Mouse (Mus musculus) forebrain, embryonic 14.5 days (tissue): ENCODE measurements at regions not wholly inside any gene's neighbourhood (a gene's known extent, or its start where the extent isn't known, plus 50 kb on each side); places are given as distances from the start of the nearest gene placed in this dataset.

Source experiments
- ATAC-seq: fragments of 200-750 bp; cut with Nextera tagmentation; 2 replicates; pipeline ENCODE4 v1.8.0; 2017; ENCODE audit warnings: mild to moderate bottlenecking, moderate library complexity
- DNase-seq: peaks from one replicate; pipeline ENCODE4 v3.0.0-alpha.2; 2015; ENCODE audit warnings: low spot score
- H3K27ac ChIP-seq: fragments of 300-500 bp; sonication (generic); 2 replicates; pipeline ENCODE4 v1.5.1; 2014; ENCODE audit warnings: low read depth, mild to moderate bottlenecking, control low read depth, low read length, moderate library complexity
- H3K27me3 ChIP-seq: fragments of 300-500 bp; sonication (generic); replicated peaks from 2 replicates; pipeline ENCODE4 v1.6.1; 2014; ENCODE audit warnings: low read length, control low read depth, mixed read lengths; ENCODE audit not compliant: control insufficient read depth, insufficient read depth
- H3K36me3 ChIP-seq: fragments of 300-500 bp; sonication (generic); 2 replicates; pipeline ENCODE4 v1.6.1; 2014; ENCODE audit warnings: low read length, control low read depth; ENCODE audit not compliant: control insufficient read depth, insufficient read depth
- H3K4me1 ChIP-seq: fragments of 300-500 bp; sonication (generic); 2 replicates; pipeline ENCODE4 v1.6.1; 2014; ENCODE audit warnings: antibody characterized with exemption, low read length, control low read depth; ENCODE audit not compliant: control insufficient read depth, insufficient read depth
- H3K4me2 ChIP-seq: fragments of 300-500 bp; sonication (generic); 2 replicates; pipeline ENCODE4 v1.6.1; 2014; ENCODE audit warnings: mild to moderate bottlenecking, control low read depth, low read length
- H3K4me3 ChIP-seq: fragments of 300-500 bp; sonication (generic); 2 replicates; pipeline ENCODE4 v1.5.1; 2014; ENCODE audit warnings: low read depth, low read length, control low read depth
- H3K9ac ChIP-seq: fragments of 300-500 bp; sonication (generic); 2 replicates; pipeline ENCODE4 v1.6.1; 2014; ENCODE audit warnings: mild to moderate bottlenecking, low read length, control low read depth, moderate library complexity
- H3K9me3 ChIP-seq: fragments of 300-500 bp; sonication (generic); replicated peaks from 2 replicates; pipeline ENCODE4 v1.6.1; 2016; ENCODE audit warnings: low read length, control low read depth, mixed read lengths; ENCODE audit not compliant: control insufficient read depth
- WGBS: fragments of 180-500 bp; shearing (Covaris S2); extraction: QIAGEN DNeasy Blood & Tissue Kit; methylation state at CpG from one replicate; pipeline ENCODE4 v1.1.7; 2014; 5-methylcytosine and 5-hydroxymethylcytosine counted together

DNA sequence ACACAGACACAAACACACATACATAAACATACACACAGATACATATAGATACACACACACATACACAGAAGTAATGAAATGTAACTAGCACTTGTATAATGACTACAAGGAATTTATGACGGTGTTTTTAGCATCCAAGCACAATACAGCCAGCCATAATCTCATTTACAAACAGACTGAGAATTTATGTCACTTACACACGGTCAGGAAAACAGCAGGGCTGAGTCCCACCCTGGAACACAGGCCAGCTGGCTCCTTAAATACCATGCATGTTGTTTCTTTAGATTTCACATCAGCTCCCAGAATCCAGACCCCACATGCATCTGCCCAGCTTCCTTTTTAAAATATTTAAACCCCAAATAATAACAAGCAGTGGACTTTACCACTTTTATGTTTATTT, 123.1 kb upstream of the Clnk start:
- Histone ChIP-seq H3K36me3 (no peaks in the 10 kb centered on the region), H3K4me1 (no peaks in the 10 kb centered on the region), H3K9me3 (no peaks in the 10 kb centered on the region), H3K4me2 (no peak overlapping the region), H3K9ac (no peak overlapping the region), H3K27ac (no peak overlapping the region), H3K27me3 (no peaks in the 10 kb centered on the region), H3K4me3 (no peak overlapping the region)
- peak; percentile 27 for DNase-seq
- WGBS, result 36% methylated on average over 2 of the region's 2 CpGs
- ATAC-seq, result peak; percentile 52; the same call in 1 of the 2 replicates

DNA sequence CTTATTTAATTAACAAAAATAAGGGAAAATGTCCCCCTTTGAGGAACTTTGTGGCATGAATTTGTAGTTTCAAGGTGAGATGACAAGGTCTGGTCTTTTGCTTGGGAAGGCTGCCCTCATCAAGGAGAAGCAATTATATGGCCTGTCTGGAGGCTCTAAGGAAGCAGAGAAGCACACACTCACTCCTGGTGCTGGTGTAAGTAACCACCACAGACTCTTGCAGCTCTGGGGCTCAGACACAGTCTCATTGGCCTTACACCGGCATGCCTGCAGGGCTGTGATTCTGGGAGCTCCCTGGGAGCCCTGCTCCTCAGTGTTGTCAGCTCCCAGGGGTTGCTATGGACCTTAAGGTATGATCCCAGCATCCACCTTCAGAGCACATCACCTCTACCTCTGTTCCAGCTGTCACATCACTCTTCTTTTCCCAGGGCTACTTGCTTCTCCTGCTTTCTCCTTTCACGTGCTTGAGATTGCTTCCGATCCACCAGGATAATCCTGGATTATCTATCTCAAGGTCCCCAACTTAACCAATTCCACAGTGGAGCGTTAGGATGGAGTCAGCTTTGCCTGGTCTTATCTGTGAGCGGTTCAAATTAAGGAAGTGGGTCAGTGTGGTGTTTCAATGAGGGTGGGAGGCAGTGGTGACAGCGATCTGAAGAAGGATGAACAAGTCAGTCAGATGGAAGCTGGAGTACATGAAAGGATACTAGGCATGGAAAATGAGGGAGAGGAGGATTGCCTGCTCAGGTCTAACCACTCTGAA, 96.0 kb upstream of the Clnk start:
- no peak for ATAC-seq
- no peaks in the 10 kb centered on the region for H3K9me3 ChIP-seq
- no peak overlapping the region for H3K27ac ChIP-seq
- DNase-seq, result no peak
- no peak overlapping the region for H3K4me3 ChIP-seq
- H3K27me3 ChIP-seq, result no peaks in the 10 kb centered on the region
- H3K4me2 ChIP-seq, result no peak overlapping the region
- WGBS, result 78% methylated on average over 6 of the region's 6 CpGs
- no peak overlapping the region for H3K9ac ChIP-seq
- H3K4me1 ChIP-seq, result no peaks in the 10 kb centered on the region
- H3K36me3 ChIP-seq, result no peaks in the 10 kb centered on the region

DNA sequence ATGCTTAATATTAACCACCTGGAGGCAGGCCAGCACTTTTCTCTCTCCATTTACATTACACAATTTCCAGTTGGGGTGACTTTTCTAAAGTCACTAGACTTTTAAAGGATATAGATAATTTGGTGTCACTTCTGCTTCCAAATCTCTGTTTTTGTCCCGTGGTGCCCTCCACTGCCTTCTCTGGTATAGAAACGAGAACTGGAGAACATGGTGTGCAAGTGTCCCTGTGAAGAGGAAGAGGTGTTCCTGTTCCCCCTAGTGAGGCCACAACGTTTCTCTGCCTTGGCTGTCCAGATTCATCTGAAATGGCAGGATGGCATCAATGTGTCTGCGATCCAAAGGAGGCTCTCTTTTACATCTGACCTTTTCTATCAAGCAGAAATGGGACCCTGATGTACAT, 93.9 kb upstream of the Clnk start:
- Histone ChIP-seq H3K36me3 (no peaks in the 10 kb centered on the region), H3K9me3 (no peaks in the 10 kb centered on the region), H3K27ac (no peak overlapping the region), H3K9ac (no peak overlapping the region), H3K27me3 (no peaks in the 10 kb centered on the region), H3K4me2 (no peak overlapping the region), H3K4me1 (no peaks in the 10 kb centered on the region), H3K4me3 (no peak overlapping the region)
- DNase-seq (no peak), ATAC-seq (no peak)
- 96% methylated on average over 4 of the region's 4 CpGs for WGBS

DNA sequence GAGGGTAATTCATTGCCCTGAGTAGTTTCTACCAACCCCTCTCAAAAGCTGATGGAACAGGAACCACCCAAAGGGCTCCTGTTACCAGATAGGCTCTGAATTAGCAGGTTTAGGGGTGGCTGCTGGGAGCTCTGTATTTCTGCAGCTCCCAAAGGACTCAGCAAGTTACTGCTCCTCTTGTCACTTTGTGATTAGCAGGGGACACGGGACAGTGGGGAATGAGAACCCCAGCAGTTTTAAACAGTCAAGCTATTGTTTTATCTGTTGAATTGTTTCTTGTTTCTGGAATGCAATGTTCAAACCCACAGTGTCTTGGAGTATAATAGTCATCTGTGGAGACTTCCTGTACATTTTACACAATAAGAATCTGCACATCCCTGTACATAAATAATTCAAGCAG, 90.4 kb upstream of the Clnk start:
- Histone ChIP-seq H3K36me3 (no peaks in the 10 kb centered on the region), H3K9ac (no peak overlapping the region), H3K4me1 (no peaks in the 10 kb centered on the region), H3K27me3 (no peaks in the 10 kb centered on the region), H3K27ac (no peak overlapping the region), H3K4me2 (no peak overlapping the region), H3K4me3 (no peak overlapping the region), H3K9me3 (no peaks in the 10 kb centered on the region)
- ATAC-seq (no peak), DNase-seq (no peak)
- 49% methylated on average over 1 of the region's 1 CpGs for WGBS

DNA sequence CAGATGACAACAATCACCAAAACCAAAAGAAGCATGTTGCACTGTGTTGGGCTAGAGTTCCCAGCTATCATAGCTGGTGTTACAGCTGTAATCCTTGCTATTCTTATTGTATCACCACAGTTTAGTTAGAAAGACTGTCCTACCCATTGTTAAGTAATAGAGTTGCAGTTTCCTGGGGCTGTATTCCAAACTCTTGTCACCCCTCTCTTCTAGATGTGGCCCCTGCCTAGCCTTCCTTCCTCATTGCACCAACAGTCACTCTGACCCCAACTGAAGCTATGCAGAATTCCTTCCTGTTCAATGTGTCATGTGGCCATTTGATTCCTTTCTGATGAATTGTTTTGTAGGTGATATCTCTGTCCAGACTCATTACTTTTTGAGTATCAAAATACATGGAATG, 87.8 kb upstream of the Clnk start:
- Histone ChIP-seq H3K4me1 (no peaks in the 10 kb centered on the region), H3K4me3 (no peak overlapping the region), H3K36me3 (no peaks in the 10 kb centered on the region), H3K4me2 (no peak overlapping the region), H3K9ac (no peak overlapping the region), H3K27me3 (no peaks in the 10 kb centered on the region), H3K27ac (no peak overlapping the region), H3K9me3 (no peaks in the 10 kb centered on the region)
- no peak for ATAC-seq
- DNase-seq, result no peak

DNA sequence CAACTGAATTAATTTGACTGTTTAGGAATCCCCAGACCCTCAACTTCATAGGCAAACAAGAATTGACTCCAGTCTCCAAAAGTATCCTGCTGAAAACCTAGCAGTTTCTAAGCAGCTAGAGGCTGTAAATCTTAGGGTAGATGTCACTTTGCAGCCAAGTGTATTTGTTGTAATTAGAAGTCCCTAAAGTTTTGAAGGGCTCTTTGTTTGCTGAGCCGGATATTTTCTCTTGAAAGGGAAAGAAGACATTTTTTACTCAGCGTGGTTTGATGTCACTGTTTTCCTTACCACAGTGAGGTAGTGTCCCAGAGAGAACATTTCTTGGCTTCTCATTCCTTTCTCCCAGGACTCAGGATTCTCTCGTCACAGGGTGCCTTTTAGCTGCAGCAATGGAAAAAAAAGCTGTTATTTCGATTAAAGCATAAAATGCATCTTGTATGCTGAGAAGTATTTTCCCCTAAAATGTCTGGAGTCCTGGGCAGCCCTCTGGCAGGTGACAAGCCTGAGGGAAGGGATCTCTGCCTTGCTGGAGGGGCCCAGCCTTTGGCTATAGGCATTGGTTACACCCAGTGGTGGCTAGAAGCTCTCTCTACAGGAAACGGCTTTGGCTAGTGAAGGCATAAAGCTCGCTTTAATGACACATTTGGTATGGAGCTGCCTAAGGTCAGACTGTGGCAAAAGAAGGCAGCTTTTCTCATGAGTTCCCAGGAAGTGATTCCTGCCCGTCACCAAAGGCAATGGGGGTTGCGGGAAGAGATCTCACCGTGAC, 74.1 kb upstream of the Clnk start:
- H3K9me3 ChIP-seq, result no peaks in the 10 kb centered on the region
- ATAC-seq (no peak), DNase-seq (no peak)
- H3K4me2 ChIP-seq, result no peak overlapping the region
- no peaks in the 10 kb centered on the region for H3K36me3 ChIP-seq
- H3K4me3 ChIP-seq, result no peak overlapping the region
- no peaks in the 10 kb centered on the region for H3K27me3 ChIP-seq
- H3K27ac ChIP-seq, result no peak overlapping the region
- no peaks in the 10 kb centered on the region for H3K4me1 ChIP-seq
- H3K9ac ChIP-seq, result no peak overlapping the region
- 77% methylated on average over 9 of the region's 9 CpGs for WGBS

DNA sequence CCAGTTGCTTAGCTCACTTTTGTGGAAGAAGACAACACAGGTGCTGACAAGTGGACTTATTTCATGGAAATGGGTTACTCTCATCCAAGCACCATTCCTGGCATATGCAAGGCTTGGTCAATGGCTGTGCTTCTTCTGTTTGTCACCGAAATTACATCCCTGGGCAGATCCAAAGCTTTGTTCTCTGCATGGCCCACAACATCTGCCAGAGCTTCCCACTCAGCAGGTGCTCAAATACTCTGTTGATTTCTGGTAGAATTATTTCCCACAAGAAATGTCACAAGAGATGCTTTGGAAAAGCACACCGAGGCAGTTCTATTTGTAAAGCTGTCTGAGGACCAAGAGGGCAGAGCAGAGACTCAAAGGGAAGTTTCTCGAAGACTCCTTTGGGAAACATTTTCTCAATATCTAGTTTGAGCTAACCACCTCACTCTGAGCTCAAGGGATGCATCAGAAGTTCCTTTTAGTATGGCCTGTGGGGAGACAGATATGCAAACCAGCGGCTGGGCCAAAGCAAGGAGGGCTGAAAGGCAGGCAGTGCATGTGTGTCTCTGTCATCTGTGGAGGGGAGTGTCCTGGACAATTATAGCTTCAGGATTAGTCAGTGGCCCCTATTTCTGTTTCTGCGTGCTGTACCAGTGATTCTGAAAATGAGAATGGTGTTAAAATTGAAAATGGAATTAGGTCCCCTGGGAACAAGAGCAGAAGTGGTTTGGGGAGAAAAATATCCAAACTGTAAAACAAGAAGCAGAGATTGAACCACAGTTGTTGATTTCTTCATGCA, 69.5 kb upstream of the Clnk start:
- Histone ChIP-seq H3K4me2 (no peak overlapping the region), H3K27me3 (no peaks in the 10 kb centered on the region), H3K27ac (no peak overlapping the region), H3K4me1 (no peaks in the 10 kb centered on the region), H3K9me3 (no peaks in the 10 kb centered on the region), H3K4me3 (no peak overlapping the region), H3K36me3 (no peaks in the 10 kb centered on the region), H3K9ac (no peak overlapping the region)
- no peak for ATAC-seq
- DNase-seq, result no peak
- WGBS, result 85% methylated on average over 5 of the region's 5 CpGs

DNA sequence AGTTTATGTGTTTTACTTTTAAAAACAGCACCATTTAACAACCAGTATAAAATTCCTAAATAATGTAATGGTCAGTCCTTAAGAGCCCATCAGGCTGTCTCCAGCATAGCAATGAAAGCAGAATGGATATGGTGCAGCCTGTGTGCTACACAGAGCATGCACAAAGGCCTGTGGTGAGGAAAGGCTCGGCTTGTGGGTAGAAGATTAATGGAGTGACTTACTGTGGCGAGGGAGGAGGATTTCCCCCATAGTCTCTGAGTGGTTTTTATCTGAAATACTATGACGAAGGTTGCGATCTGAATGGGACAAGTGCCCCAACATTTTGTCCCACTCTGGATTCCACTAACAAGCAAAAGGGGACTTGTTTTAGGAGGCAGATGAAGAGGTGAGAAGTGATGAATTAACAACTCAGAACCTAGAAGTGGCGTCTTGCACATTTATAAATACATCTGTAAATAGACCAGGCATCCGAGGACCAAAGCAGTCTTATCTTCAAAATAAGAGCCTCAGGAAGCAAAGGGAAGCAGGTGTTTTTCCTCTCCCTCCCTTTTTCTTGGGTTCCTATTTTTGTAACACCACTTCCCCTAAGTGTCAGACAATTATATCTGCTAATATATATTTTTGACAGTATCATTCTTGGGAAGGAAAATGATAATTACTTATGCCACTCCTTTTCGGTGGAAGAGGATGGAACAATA, 55.9 kb upstream of the Clnk start:
- Histone ChIP-seq H3K9me3 (no peaks in the 10 kb centered on the region), H3K4me1 (no peaks in the 10 kb centered on the region), H3K9ac (no peak overlapping the region), H3K27ac (no peak overlapping the region), H3K27me3 (no peaks in the 10 kb centered on the region), H3K36me3 (no peaks in the 10 kb centered on the region), H3K4me3 (no peak overlapping the region), H3K4me2 (no peak overlapping the region)
- ATAC-seq (no peak), DNase-seq (no peak)
- WGBS, result 76% methylated on average over 7 of the region's 7 CpGs
